Mouse (Mus musculus) hindbrain, embryonic 14.5 days (tissue): ENCODE results near the gene Homer1. TPM values are rescaled to one million over a fixed set of nuclear protein-coding genes. Genes with fewer than 3 reads are reported as not detected.

Source experiments
- ATAC-seq: fragments of 200-750 bp; cut with Nextera tagmentation; 2 replicates; pipeline ENCODE4 v1.8.0; 2017; ENCODE audit warnings: moderate number of reproducible peaks, mild to moderate bottlenecking, moderate TSS enrichment, moderate library complexity; ENCODE audit not compliant: low FRiP score
- DNase-seq: peaks from one replicate; pipeline ENCODE4 v3.0.0-alpha.2; 2015; ENCODE audit warnings: low spot score
- H3K27ac ChIP-seq: fragments of 300-500 bp; sonication (generic); 2 replicates; pipeline ENCODE4 v1.5.1; 2014; ENCODE audit warnings: mild to moderate bottlenecking, moderate library complexity
- H3K27me3 ChIP-seq: fragments of 300-500 bp; sonication (generic); 2 replicates; pipeline ENCODE4 v1.6.1; 2014; ENCODE audit warnings: mild to moderate bottlenecking, low read length, mixed read lengths; ENCODE audit not compliant: control insufficient read depth, insufficient read depth
- H3K36me3 ChIP-seq: fragments of 300-500 bp; sonication (generic); replicated peaks from 2 replicates; pipeline ENCODE4 v1.6.1; 2014; ENCODE audit not compliant: control insufficient read depth, insufficient read depth
- H3K4me1 ChIP-seq: fragments of 300-500 bp; sonication (generic); replicated peaks from 2 replicates; pipeline ENCODE4 v1.6.1; 2014; ENCODE audit warnings: antibody characterized with exemption, low read length, mixed read lengths; ENCODE audit not compliant: control insufficient read depth, insufficient read depth
- H3K4me2 ChIP-seq: fragments of 300-500 bp; sonication (generic); replicated peaks from 2 replicates; pipeline ENCODE4 v1.6.1; 2014; ENCODE audit warnings: mild to moderate bottlenecking, moderate library complexity
- H3K4me3 ChIP-seq: fragments of 300-500 bp; sonication (generic); replicated peaks from 2 replicates; pipeline ENCODE4 v1.5.1; 2014; ENCODE audit warnings: mild to moderate bottlenecking, low read length
- H3K9ac ChIP-seq: fragments of 300-500 bp; sonication (generic); 2 replicates; pipeline ENCODE4 v1.6.1; 2014
- H3K9me3 ChIP-seq: fragments of 300-500 bp; sonication (generic); 2 replicates; pipeline ENCODE4 v1.6.1; 2016; ENCODE audit warnings: low read length; ENCODE audit not compliant: control insufficient read depth
- WGBS: fragments of 180-500 bp; shearing (Covaris S2); extraction: QIAGEN DNeasy Blood & Tissue Kit; methylation state at CpG from one replicate; pipeline ENCODE4 v1.1.7; 2014; 5-methylcytosine and 5-hydroxymethylcytosine counted together
- polyA plus RNA-seq: library from polyadenylated mRNA; unstranded; fragments of >200 nt; fragmentation: Nextera tagmentation; extraction: Ambion mirVana; gene quantifications from 2 replicates; pipeline ENCODE4 v1.2.1, GENCODE M21; 2014

Homer1 gene
- polyA plus RNA-seq, 1 experiment from 2014 or later, result 18.5 TPM

- H3K4me2 ChIP-seq, result no peak overlapping the region
- ATAC-seq, result no peak
Observed at GRCm38 (mm10) chr13:93410343-93410742, 110.9 kb downstream of the Homer1 start.

GRCm38 (mm10) chr13:93415055-93415454, 115.6 kb downstream of the Homer1 start:
- no peaks in the 10 kb centered on the region for H3K4me1 ChIP-seq
- DNase-seq (no peak), ATAC-seq (no peak)
- no peak overlapping the region for H3K4me2 ChIP-seq
- no peaks in the 10 kb centered on the region for H3K36me3 ChIP-seq
- no peak overlapping the region for H3K27ac ChIP-seq
- no peak overlapping the region for H3K4me3 ChIP-seq
- H3K9ac ChIP-seq, result no peak overlapping the region
- H3K9me3 ChIP-seq, result no peaks in the 10 kb centered on the region
- 95% methylated on average over 5 of the region's 5 CpGs for WGBS
- H3K27me3 ChIP-seq, result no peaks in the 10 kb centered on the region

More at GRCm38 (mm10) chr13:93410343-93410742, 110.9 kb downstream of the Homer1 start:
- H3K4me1 ChIP-seq, result no peaks in the 10 kb centered on the region
- H3K27ac ChIP-seq, result no peak overlapping the region
- H3K9ac ChIP-seq, result no peak overlapping the region
- no peak overlapping the region for H3K4me3 ChIP-seq
- DNase-seq, result no peak
- no peaks in the 10 kb centered on the region for H3K9me3 ChIP-seq
- 90% methylated on average over 4 of the region's 4 CpGs for WGBS
- peaks cover 21% of the 10 kb centered on the region for H3K36me3 ChIP-seq
- H3K27me3 ChIP-seq, result no peaks in the 10 kb centered on the region

- 78% methylated on average over 2 of the region's 2 CpGs for WGBS
- Histone ChIP-seq H3K27ac (no peak overlapping the region), H3K4me1 (no peaks in the 10 kb centered on the region), H3K9me3 (no peaks in the 10 kb centered on the region), H3K4me3 (no peak overlapping the region), H3K27me3 (no peaks in the 10 kb centered on the region), H3K4me2 (no peak overlapping the region), H3K9ac (no peak overlapping the region), H3K36me3 (no peaks in the 10 kb centered on the region)
- DNase-seq (no peak), ATAC-seq (no peak)
Observed at GRCm38 (mm10) chr13:93418292-93418691, 118.9 kb downstream of the Homer1 start.

- DNase-seq (no peak), ATAC-seq (peak; percentile 40; the same call in 1 of the 2 replicates)
- no peaks in the 10 kb centered on the region for H3K4me1 ChIP-seq
- no peak overlapping the region for H3K27ac ChIP-seq
- H3K27me3 ChIP-seq, result no peaks in the 10 kb centered on the region
- H3K4me3 ChIP-seq, result no peak overlapping the region
- H3K36me3 ChIP-seq, result no peaks in the 10 kb centered on the region
- H3K9me3 ChIP-seq, result no peaks in the 10 kb centered on the region
- 58% methylated on average over 2 of the region's 2 CpGs for WGBS
- H3K4me2 ChIP-seq, result no peak overlapping the region
- H3K9ac ChIP-seq, result no peak overlapping the region
Observed at GRCm38 (mm10) chr13:93419779-93420178, 120.3 kb downstream of the Homer1 start.

GRCm38 (mm10) chr13:93423224-93423623, 123.8 kb downstream of the Homer1 start:
- Histone ChIP-seq H3K9me3 (no peaks in the 10 kb centered on the region), H3K9ac (no peak overlapping the region), H3K36me3 (no peaks in the 10 kb centered on the region), H3K27me3 (no peaks in the 10 kb centered on the region), H3K4me3 (no peak overlapping the region), H3K4me1 (no peaks in the 10 kb centered on the region), H3K27ac (no peak overlapping the region), H3K4me2 (no peak overlapping the region)
- DNase-seq, result no peak
- 89% methylated on average over 2 of the region's 2 CpGs for WGBS
- ATAC-seq, result no peak

GRCm38 (mm10) chr13:93427920-93428876, 128.8 kb downstream of the Homer1 start:
- Histone ChIP-seq H3K9ac (no peak overlapping the region), H3K4me3 (no peak overlapping the region), H3K27ac (no peak overlapping the region), H3K36me3 (peaks cover 15% of the 10 kb centered on the region), H3K9me3 (no peaks in the 10 kb centered on the region), H3K4me2 (no peak overlapping the region), H3K4me1 (no peaks in the 10 kb centered on the region), H3K27me3 (no peaks in the 10 kb centered on the region)
- WGBS, result 94% methylated on average over 5 of the region's 5 CpGs
- ATAC-seq (no peak), DNase-seq (no peak)

GRCm38 (mm10) chr13:93429205-93429604, 129.8 kb downstream of the Homer1 start:
- no peak for ATAC-seq
- peaks cover 23% of the 10 kb centered on the region for H3K36me3 ChIP-seq
- H3K4me1 ChIP-seq, result no peaks in the 10 kb centered on the region
- no peak overlapping the region for H3K4me3 ChIP-seq
- no peak overlapping the region for H3K9ac ChIP-seq
- no peak for DNase-seq
- 97% methylated on average over 1 of the region's 1 CpGs for WGBS
- no peak overlapping the region for H3K4me2 ChIP-seq
- H3K27ac ChIP-seq, result no peak overlapping the region
- no peaks in the 10 kb centered on the region for H3K27me3 ChIP-seq
- H3K9me3 ChIP-seq, result no peaks in the 10 kb centered on the region

- Histone ChIP-seq H3K9me3 (no peaks in the 10 kb centered on the region), H3K27ac (no peak overlapping the region), H3K4me1 (no peaks in the 10 kb centered on the region), H3K27me3 (no peaks in the 10 kb centered on the region), H3K4me2 (no peak overlapping the region), H3K9ac (no peak overlapping the region), H3K36me3 (peaks cover 54% of the 10 kb centered on the region), H3K4me3 (no peak overlapping the region)
- WGBS, result 95% methylated on average over 3 of the region's 3 CpGs
- ATAC-seq (peak; percentile 72; the same call in 1 of the 2 replicates), DNase-seq (no peak)
Observed at GRCm38 (mm10) chr13:93440167-93440566, 140.7 kb downstream of the Homer1 start.

GRCm38 (mm10) chr13:93453275-93453674, 153.8 kb downstream of the Homer1 start:
- Histone ChIP-seq H3K27me3 (no peaks in the 10 kb centered on the region), H3K4me2 (no peak overlapping the region), H3K36me3 (peaks cover 42% of the 10 kb centered on the region), H3K4me3 (no peak overlapping the region), H3K9me3 (no peaks in the 10 kb centered on the region), H3K27ac (no peak overlapping the region), H3K4me1 (no peaks in the 10 kb centered on the region), H3K9ac (no peak overlapping the region)
- 86% methylated on average over 6 of the region's 6 CpGs for WGBS
- ATAC-seq, result no peak
- no peak for DNase-seq
